Mouse (Mus musculus): ENCODE measurements around the gene Kbtbd4. TPM values are rescaled to one million over a fixed set of nuclear protein-coding genes. Genes with fewer than 3 reads are reported as not detected.

Kbtbd4 gene
- polyA plus RNA-seq, 1 experiment: 28.2 TPM

GRCm38 (mm10) chr2:90903398-90903797 is 1.1 kb upstream of the Kbtbd4 start:
- DNase-seq (ENCODE audit: extremely low spot score in 1 of 2, low spot score in 1 of 2): no peak

GRCm38 (mm10) chr2:90904856-90905224 is 300 bp downstream of the Kbtbd4 start:
- DNase-seq (ENCODE audit: extremely low spot score in 1 of 2, low spot score in 1 of 2): no peak

- DNase-seq (ENCODE audit: extremely low spot score in 1 of 2, low spot score in 1 of 2): no peak
Observed at GRCm38 (mm10) chr2:90906721-90907120, 2.2 kb downstream of the Kbtbd4 start.

GRCm38 (mm10) chr2:90910861-90911260 is 6.3 kb downstream of the Kbtbd4 start:
- DNase-seq (ENCODE audit: extremely low spot score in 1 of 2, low spot score in 1 of 2): no peak

GRCm38 (mm10) chr2:90911668-90912067 is 7.1 kb downstream of the Kbtbd4 start:
- DNase-seq (ENCODE audit: extremely low spot score in 1 of 2, low spot score in 1 of 2): no peak

- no peak for DNase-seq (ENCODE audit: extremely low spot score in 1 of 2, low spot score in 1 of 2)
Observed at GRCm38 (mm10) chr2:90913671-90914070, 9.1 kb downstream of the Kbtbd4 start.

- no peak for DNase-seq (ENCODE audit: extremely low spot score in 1 of 2, low spot score in 1 of 2)
Observed at GRCm38 (mm10) chr2:90915516-90915915, 11.0 kb downstream of the Kbtbd4 start.

GRCm38 (mm10) chr2:90916560-90917232 is 12.2 kb downstream of the Kbtbd4 start:
- DNase-seq (ENCODE audit: extremely low spot score in 1 of 2, low spot score in 1 of 2): peak in 1 of 2 experiments; percentile 27

GRCm38 (mm10) chr2:90917233-90917998 is 12.9 kb downstream of the Kbtbd4 start:
- DNase-seq (ENCODE audit: extremely low spot score in 1 of 2, low spot score in 1 of 2): peak in 1 of 2 experiments; percentile 49

- peak in 1 of 2 experiments; percentile 26 for DNase-seq (ENCODE audit: extremely low spot score in 1 of 2, low spot score in 1 of 2)
Observed at GRCm38 (mm10) chr2:90917999-90918698, 13.6 kb downstream of the Kbtbd4 start.

GRCm38 (mm10) chr2:90921178-90921577 is 16.6 kb downstream of the Kbtbd4 start:
- no peak for DNase-seq (ENCODE audit: extremely low spot score in 1 of 2, low spot score in 1 of 2)

- no peak for DNase-seq (ENCODE audit: extremely low spot score in 1 of 2, low spot score in 1 of 2)
Observed at GRCm38 (mm10) chr2:90922636-90923035, 18.1 kb downstream of the Kbtbd4 start.

- no peak for DNase-seq (ENCODE audit: extremely low spot score in 1 of 2, low spot score in 1 of 2)
Observed at GRCm38 (mm10) chr2:90928566-90928965, 24.0 kb downstream of the Kbtbd4 start.

GRCm38 (mm10) chr2:90931829-90932228 is 27.3 kb downstream of the Kbtbd4 start:
- no peak for DNase-seq (ENCODE audit: extremely low spot score in 1 of 2, low spot score in 1 of 2)

GRCm38 (mm10) chr2:90932273-90932672 is 27.7 kb downstream of the Kbtbd4 start:
- DNase-seq (ENCODE audit: extremely low spot score in 1 of 2, low spot score in 1 of 2): no peak

- no peak for DNase-seq (ENCODE audit: extremely low spot score in 1 of 2, low spot score in 1 of 2)
Observed at GRCm38 (mm10) chr2:90938362-90938761, 33.8 kb downstream of the Kbtbd4 start.

- no peak for DNase-seq (ENCODE audit: extremely low spot score in 1 of 2, low spot score in 1 of 2)
Observed at GRCm38 (mm10) chr2:90939750-90940149, 35.2 kb downstream of the Kbtbd4 start.

GRCm38 (mm10) chr2:90940233-90941229 is 36.0 kb downstream of the Kbtbd4 start, which contains the start of gene Celf1:
TSS of gene Celf1 (plus strand) at chr2:90940382.
- DNase-seq (ENCODE audit: extremely low spot score in 1 of 2, low spot score in 1 of 2): peak in 1 of 2 experiments; percentile 80

- no peak for DNase-seq (ENCODE audit: extremely low spot score in 1 of 2, low spot score in 1 of 2)
Observed at GRCm38 (mm10) chr2:90941744-90942143, 37.2 kb downstream of the Kbtbd4 start.

- DNase-seq (ENCODE audit: extremely low spot score in 1 of 2, low spot score in 1 of 2): no peak
Observed at GRCm38 (mm10) chr2:90950149-90950548, 45.6 kb downstream of the Kbtbd4 start.
